Mouse (Mus musculus): ENCODE measurements around the gene Spag4. TPM values are rescaled to one million over a fixed set of nuclear protein-coding genes. Genes with fewer than 3 reads are reported as not detected.

Gene Spag4
- polyA plus RNA-seq, 1 experiment from 2014 or later: 0.21 TPM

- Histone ChIP-seq H3K27ac (ENCODE audit: low read depth, low read length) (no peak overlapping the region), H3K9ac (ENCODE audit: low read depth, low read length) (no peak overlapping the region), H3K36me3 (ENCODE audit: control insufficient read depth, insufficient read depth) (peaks cover 3% of the 10 kb centered on the region; the same call in 1 of the 2 replicates), H3K9me3 (ENCODE audit: control insufficient read depth) (no peaks in the 10 kb centered on the region), H3K4me2 (replicated peaks; ENCODE audit: low read depth) (no peak overlapping the region), H3K4me1 (replicated peaks; ENCODE audit: control insufficient read depth, insufficient read depth, low read length) (no peaks in the 10 kb centered on the region), H3K27me3 (replicated peaks; ENCODE audit: control insufficient read depth, insufficient read depth, low read length) (no peaks in the 10 kb centered on the region), H3K4me3 (ENCODE audit: low read depth, low read length) (no peak overlapping the region)
- no peak for ATAC-seq
- TF ChIP-seq CTCF (IDR thresholded peaks at IDR 0.05; ENCODE audit: low read depth): no peak
Measured at GRCm38 (mm10) chr2:156119566-156119965, 54.6 kb downstream of the Spag4 start.

Other genes starting within 250 kb of the Spag4 start
- 40.0 and 42.3 TPM in 2 replicates for gene BC029722, start 245.7 kb upstream of the Spag4 start, polyA plus RNA-seq (2015; fragmentation: Nextera tagmentation; extraction: Ambion mirVana)
- gene Eif6, start 238.2 kb upstream of the Spag4 start, polyA plus RNA-seq (2015; fragmentation: Nextera tagmentation; extraction: Ambion mirVana): 318 and 321 TPM in 2 replicates
- 0.31 and 0.37 TPM in 2 replicates for gene Fam83c, start 230.3 kb upstream of the Spag4 start, polyA plus RNA-seq (2015; fragmentation: Nextera tagmentation; extraction: Ambion mirVana)
- 39.5 and 40.4 TPM in 2 replicates for gene Uqcc1, start 134.9 kb upstream of the Spag4 start, polyA plus RNA-seq (2015; fragmentation: Nextera tagmentation; extraction: Ambion mirVana)
- not detected in 2 replicates for gene Gm15557, start 124.4 kb upstream of the Spag4 start, polyA plus RNA-seq (2015; fragmentation: Nextera tagmentation; extraction: Ambion mirVana)
- gene Gdf5, start 119.8 kb upstream of the Spag4 start, polyA plus RNA-seq (2015; fragmentation: Nextera tagmentation; extraction: Ambion mirVana): 0.26 and 1.0 TPM in 2 replicates
- gene Cep250, start 108.7 kb upstream of the Spag4 start, polyA plus RNA-seq (2015; fragmentation: Nextera tagmentation; extraction: Ambion mirVana): 4.0 and 5.9 TPM in 2 replicates
- gene 6430550D23Rik, start 57.2 kb upstream of the Spag4 start, polyA plus RNA-seq (2015; fragmentation: Nextera tagmentation; extraction: Ambion mirVana): 0.59 and 1.5 TPM in 2 replicates
- 227 and 235 TPM in 2 replicates for gene Ergic3, start 57.1 kb upstream of the Spag4 start, polyA plus RNA-seq (2015; fragmentation: Nextera tagmentation; extraction: Ambion mirVana)
- 0.10 and 0.18 TPM in 2 replicates for gene Fer1l4, start 12.2 kb upstream of the Spag4 start, polyA plus RNA-seq (2015; fragmentation: Nextera tagmentation; extraction: Ambion mirVana)
- gene Cpne1, start 46.8 kb downstream of the Spag4 start, polyA plus RNA-seq (2015; fragmentation: Nextera tagmentation; extraction: Ambion mirVana): 17.3 and 19.0 TPM in 2 replicates
- 8.6 and 9.3 TPM in 2 replicates for gene Rbm12, start 46.8 kb downstream of the Spag4 start, polyA plus RNA-seq (2015; fragmentation: Nextera tagmentation; extraction: Ambion mirVana)
- 1.5 TPM in 2 replicates for gene Gm28036, start 61.9 kb downstream of the Spag4 start, polyA plus RNA-seq (2015; fragmentation: Nextera tagmentation; extraction: Ambion mirVana)
- 424 and 433 TPM in 2 replicates for gene Romo1, start 78.9 kb downstream of the Spag4 start, polyA plus RNA-seq (2015; fragmentation: Nextera tagmentation; extraction: Ambion mirVana)
- 41.1 and 44.8 TPM in 2 replicates for gene Nfs1, start 79.0 kb downstream of the Spag4 start, polyA plus RNA-seq (2015; fragmentation: Nextera tagmentation; extraction: Ambion mirVana)
- gene Rbm39, start 115.1 kb downstream of the Spag4 start, polyA plus RNA-seq (2015; fragmentation: Nextera tagmentation; extraction: Ambion mirVana): 326 and 348 TPM in 2 replicates
- 20.9 and 24.2 TPM in 2 replicates for gene Phf20, start 131.3 kb downstream of the Spag4 start, polyA plus RNA-seq (2015; fragmentation: Nextera tagmentation; extraction: Ambion mirVana)
- gene Cnbd2, start 247.1 kb downstream of the Spag4 start, polyA plus RNA-seq (2015; fragmentation: Nextera tagmentation; extraction: Ambion mirVana): 9.4 and 9.6 TPM in 2 replicates
- gene Scand1, start 247.5 kb downstream of the Spag4 start, polyA plus RNA-seq (2015; fragmentation: Nextera tagmentation; extraction: Ambion mirVana): 187 and 200 TPM in 2 replicates